Mouse (Mus musculus) small intestine, adult 2 months (tissue): Measurements from ENCODE around the gene Ilvbl. TPM values are rescaled to one million over a fixed set of nuclear protein-coding genes. Genes with fewer than 3 reads are reported as not detected.

Experiments used
- H3K27ac ChIP-seq: fragments of 200-500 bp; 2 replicates; pipeline ENCODE4 v1.5.1; 2012; ENCODE audit warnings: low read depth, low read length, control low read depth, inconsistent platforms; ENCODE audit not compliant: insufficient read depth
- H3K27me3 ChIP-seq: fragments of 200-500 bp; 2 replicates; pipeline ENCODE4 v1.6.1; 2012; ENCODE audit warnings: mild to moderate bottlenecking, moderate library complexity, low read length, inconsistent platforms; ENCODE audit not compliant: control insufficient read depth, insufficient read depth
- H3K36me3 ChIP-seq: fragments of 200-500 bp; 2 replicates; pipeline ENCODE4 v1.6.1; 2012; ENCODE audit warnings: mild to moderate bottlenecking, low read length, control low read depth, inconsistent platforms; ENCODE audit not compliant: control insufficient read depth, insufficient read depth
- H3K4me1 ChIP-seq: fragments of 200-500 bp; 2 replicates; pipeline ENCODE4 v1.6.1; 2012; ENCODE audit warnings: low read length, inconsistent platforms, mixed read lengths; ENCODE audit not compliant: control insufficient read depth, insufficient read depth, insufficient read length
- H3K4me3 ChIP-seq: fragments of 200-500 bp; 2 replicates; pipeline ENCODE4 v1.5.1; 2012; ENCODE audit warnings: low read depth, mild to moderate bottlenecking, control low read depth, inconsistent platforms, low read length, moderate library complexity
- CTCF ChIP-seq: fragments of 200-500 bp; IDR thresholded peaks from 2 replicates; pipeline ENCODE4 v1.5.1; 2012; ENCODE audit warnings: low read depth, mild to moderate bottlenecking, control low read depth, inconsistent platforms, low read length, moderate library complexity, mixed read lengths; ENCODE audit not compliant: insufficient replicate concordance, insufficient read length; ENCODE audit errors: extremely low read depth
- POLR2A ChIP-seq: fragments of 200-500 bp; IDR thresholded peaks from 2 replicates; pipeline ENCODE4 v1.6.1; 2012; ENCODE audit warnings: low read depth, mild to moderate bottlenecking, control low read depth, inconsistent platforms, low read length, moderate library complexity
- WGBS: fragments of 180-500 bp; shearing (Covaris S2); methylation state at CpG from one replicate; pipeline ENCODE4 v1.1.7; 2018; 5-methylcytosine and 5-hydroxymethylcytosine counted together
- polyA plus RNA-seq: library from polyadenylated mRNA; depleted of rRNA; stranded (reverse); fragments of >200 nt; gene quantifications from 2 replicates; pipeline ENCODE4 v1.2.3, GENCODE M21; 2012

Gene Ilvbl
- polyA plus RNA-seq, 1 experiment, result 168 TPM

DNA sequence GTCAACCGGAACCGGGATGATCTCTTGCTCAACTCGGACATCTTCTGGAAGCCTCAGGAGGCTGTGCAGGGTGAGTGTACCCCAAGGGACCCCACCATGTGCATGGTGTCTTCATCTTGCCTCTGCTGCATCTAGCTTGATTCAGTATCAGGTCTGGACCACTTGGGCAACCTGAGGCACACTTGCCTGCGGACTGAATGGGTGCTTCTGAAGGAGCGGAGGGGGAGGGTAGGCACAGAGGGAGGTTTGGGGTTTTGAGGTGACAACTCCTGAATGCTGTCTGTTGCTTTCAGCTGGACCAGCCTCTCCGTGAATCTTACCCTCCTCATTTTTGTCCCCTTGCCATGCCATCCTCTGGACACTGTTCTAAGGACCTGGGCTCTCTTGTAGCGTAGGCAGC is 7.0 kb downstream of the Ilvbl start:
- H3K4me3 ChIP-seq, result no peak overlapping the region
- TF ChIP-seq CTCF, result no peak
- no peak for TF ChIP-seq POLR2A
- H3K27ac ChIP-seq, result no peak overlapping the region
- peaks cover 6% of the 10 kb centered on the region for H3K4me1 ChIP-seq
- H3K36me3 ChIP-seq, result peaks cover 84% of the 10 kb centered on the region
- 95% methylated on average over 7 of the region's 7 CpGs for WGBS
- H3K27me3 ChIP-seq, result no peaks in the 10 kb centered on the region

DNA sequence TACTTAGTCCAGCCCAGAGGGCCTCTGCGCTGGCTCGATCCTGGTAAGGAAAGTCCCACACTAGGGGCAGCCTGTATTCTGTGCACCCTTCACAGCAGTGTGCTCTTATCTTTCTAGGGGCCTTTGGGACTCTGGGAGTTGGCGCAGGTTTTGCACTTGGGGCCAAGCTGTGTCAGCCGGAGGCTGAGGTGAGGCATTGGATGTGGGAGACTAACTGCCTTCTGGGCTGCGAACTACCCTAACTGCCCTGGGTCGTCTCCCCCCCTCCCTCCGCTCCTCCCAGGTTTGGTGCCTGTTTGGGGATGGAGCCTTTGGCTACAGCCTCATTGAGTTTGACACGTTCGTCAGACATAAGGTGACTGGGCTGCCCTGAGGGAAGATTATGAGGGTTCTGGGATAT is 9.2 kb downstream of the Ilvbl start:
- H3K4me1 ChIP-seq, result no peaks in the 10 kb centered on the region

DNA sequence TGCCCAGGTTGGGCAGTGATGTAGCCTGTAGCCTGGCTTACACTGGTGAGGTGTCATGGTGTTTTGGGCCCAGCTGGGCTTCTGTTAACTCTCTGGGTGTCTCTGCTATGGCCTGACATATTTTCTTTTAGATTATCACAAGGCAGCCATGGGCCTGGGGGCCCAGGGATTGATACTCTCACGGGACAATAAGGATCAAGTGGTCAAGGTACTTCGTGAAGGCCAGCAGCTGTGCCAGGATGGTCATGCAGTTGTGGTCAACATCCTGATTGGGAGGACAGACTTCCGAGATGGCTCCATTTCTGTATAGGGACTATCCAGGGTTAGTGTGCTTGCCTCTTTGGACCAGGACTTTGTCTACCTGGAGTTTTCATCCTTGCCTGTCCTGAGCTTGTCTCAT is 9.8 kb downstream of the Ilvbl start:
- TF ChIP-seq CTCF, result no peak
- TF ChIP-seq POLR2A, result no peak
- 81% methylated on average over 3 of the region's 3 CpGs for WGBS
- H3K4me1 ChIP-seq, result no peaks in the 10 kb centered on the region
- H3K4me3 ChIP-seq, result no peak overlapping the region
- H3K27me3 ChIP-seq, result no peaks in the 10 kb centered on the region
- no peak overlapping the region for H3K27ac ChIP-seq
- peaks cover 64% of the 10 kb centered on the region for H3K36me3 ChIP-seq

More for the DNA sequence above, 9.2 kb downstream of the Ilvbl start:
- no peak overlapping the region for H3K4me3 ChIP-seq
- TF ChIP-seq POLR2A (no peak), CTCF (no peak)
- 83% methylated on average over 9 of the region's 9 CpGs for WGBS
- H3K27me3 ChIP-seq, result no peaks in the 10 kb centered on the region
- H3K27ac ChIP-seq, result no peak overlapping the region
- peaks cover 70% of the 10 kb centered on the region for H3K36me3 ChIP-seq

DNA sequence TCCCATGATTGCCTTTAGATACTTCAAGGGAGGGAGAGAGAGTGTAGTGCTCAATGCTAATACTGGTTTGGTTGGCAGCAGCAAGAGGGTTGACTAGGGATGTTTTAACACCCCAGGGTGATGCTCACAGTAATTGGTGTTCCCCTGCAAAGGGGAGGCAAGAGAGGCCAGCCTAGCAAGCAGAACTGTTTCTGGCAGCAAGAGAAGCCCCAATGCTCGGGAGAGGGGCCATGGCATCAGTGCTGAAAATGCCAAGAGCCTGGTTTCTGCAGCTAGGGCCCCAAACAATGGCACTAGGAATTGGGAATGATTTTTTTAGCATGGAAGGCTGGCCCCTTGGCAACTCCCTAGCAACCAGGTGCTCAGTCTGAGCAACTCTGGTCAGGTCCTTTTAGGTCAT is 10.8 kb downstream of the Ilvbl start:
- Histone ChIP-seq H3K27ac (no peak overlapping the region), H3K27me3 (no peaks in the 10 kb centered on the region), H3K36me3 (peaks cover 59% of the 10 kb centered on the region), H3K4me1 (no peaks in the 10 kb centered on the region), H3K4me3 (no peak overlapping the region)
- 95% methylated on average over 1 of the region's 1 CpGs for WGBS
- no peak for TF ChIP-seq POLR2A
- TF ChIP-seq CTCF, result no peak

DNA sequence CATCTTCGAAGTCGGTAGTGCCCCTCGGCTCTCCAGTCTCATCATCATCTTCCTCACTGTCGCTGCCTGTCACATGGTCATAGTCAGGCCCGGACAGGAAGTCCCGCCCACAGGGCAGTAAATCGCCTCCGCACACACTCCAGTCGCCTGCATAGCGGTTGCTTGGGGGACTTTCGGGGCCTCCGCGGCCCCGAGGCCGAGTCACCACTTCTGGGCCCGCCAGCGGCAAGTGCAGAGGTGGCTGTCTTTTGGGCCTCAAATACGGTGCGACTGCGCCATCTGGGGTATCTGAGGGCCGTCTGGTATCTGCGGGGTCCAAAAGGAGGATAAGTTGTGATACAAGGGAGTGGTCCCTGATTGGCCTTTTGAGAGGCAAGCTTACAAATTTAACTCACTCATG is 11.5 kb downstream of the Ilvbl start:
- H3K27ac ChIP-seq, result no peak overlapping the region
- peaks cover 53% of the 10 kb centered on the region for H3K36me3 ChIP-seq
- no peak overlapping the region for H3K4me3 ChIP-seq
- H3K4me1 ChIP-seq, result no peaks in the 10 kb centered on the region
- WGBS, result 89% methylated on average over 22 of the region's 22 CpGs
- TF ChIP-seq CTCF (no peak), POLR2A (no peak)
- no peaks in the 10 kb centered on the region for H3K27me3 ChIP-seq

DNA sequence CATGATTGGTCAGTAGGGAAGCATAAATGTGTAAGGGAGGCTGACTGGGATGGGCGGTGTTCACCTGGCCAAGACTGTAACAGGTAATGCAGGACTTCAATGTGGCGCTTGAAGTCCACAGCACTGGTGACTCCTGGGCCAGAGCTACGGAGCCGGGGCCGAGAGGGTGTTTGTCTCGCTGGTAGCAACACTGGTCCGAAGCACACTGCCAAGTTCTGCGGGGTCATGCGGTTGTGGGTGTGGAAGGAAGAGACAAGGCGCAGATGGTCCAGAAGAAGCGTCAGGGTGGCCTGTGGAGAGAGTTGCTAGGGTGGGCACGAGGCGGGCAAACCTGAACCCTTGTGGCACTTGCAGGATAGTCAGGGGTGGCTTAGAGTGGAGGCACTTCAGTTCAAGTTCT is 11.9 kb downstream of the Ilvbl start:
- Histone ChIP-seq H3K36me3 (peaks cover 49% of the 10 kb centered on the region), H3K27ac (no peak overlapping the region), H3K27me3 (no peaks in the 10 kb centered on the region), H3K4me3 (no peak overlapping the region), H3K4me1 (no peaks in the 10 kb centered on the region)
- WGBS, result 95% methylated on average over 13 of the region's 13 CpGs
- TF ChIP-seq POLR2A, result no peak
- no peak for TF ChIP-seq CTCF

DNA sequence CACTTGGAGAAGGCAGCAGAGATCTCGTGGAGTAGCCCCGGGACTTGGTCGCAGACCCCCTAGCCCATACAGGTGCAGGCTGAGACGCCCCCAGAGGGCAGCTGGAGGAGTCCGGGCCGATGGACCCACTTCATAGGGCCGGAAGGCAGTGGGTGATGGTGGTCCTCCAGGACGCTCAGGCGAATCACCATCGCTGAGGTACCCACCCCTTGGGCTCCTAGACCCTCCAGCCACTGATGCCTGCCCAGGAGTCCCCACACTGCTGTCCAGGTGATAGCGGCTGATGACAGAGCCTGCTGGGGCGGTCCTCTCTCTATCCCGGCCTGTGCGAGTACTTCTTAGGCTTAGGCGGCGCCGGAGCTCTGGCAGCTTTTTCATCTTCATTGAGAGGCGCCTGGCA is 15.1 kb downstream of the Ilvbl start:
- Histone ChIP-seq H3K4me3 (no peak overlapping the region), H3K36me3 (peaks cover 21% of the 10 kb centered on the region), H3K27me3 (no peaks in the 10 kb centered on the region), H3K4me1 (peaks cover 8% of the 10 kb centered on the region; the same call in 1 of the 2 replicates), H3K27ac (no peak overlapping the region)
- TF ChIP-seq POLR2A (no peak), CTCF (no peak)
- WGBS, result 96% methylated on average over 18 of the region's 18 CpGs

DNA sequence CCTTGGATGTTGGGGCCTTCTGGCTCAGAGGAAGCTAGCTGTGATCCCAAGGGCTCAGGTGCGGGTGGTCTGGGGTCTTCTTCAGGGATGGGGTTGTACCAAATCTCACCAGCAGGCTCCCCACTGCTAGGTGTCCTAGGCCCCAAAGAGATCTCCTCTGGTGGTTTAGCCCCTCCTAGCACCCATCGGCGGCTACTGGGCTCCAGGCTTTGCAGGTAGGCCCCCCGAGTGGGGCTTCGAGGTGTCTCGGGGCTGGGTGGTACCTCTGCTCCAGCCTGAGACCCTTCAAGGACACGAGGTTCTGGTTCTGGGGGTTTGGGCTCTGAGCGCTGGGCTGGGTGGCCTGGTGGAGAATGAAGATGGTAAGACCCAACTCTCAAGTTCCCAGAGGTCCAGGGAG is 15.8 kb downstream of the Ilvbl start:
- Histone ChIP-seq H3K27me3 (no peaks in the 10 kb centered on the region), H3K4me1 (peaks cover 8% of the 10 kb centered on the region; the same call in 1 of the 2 replicates), H3K4me3 (no peak overlapping the region), H3K27ac (no peak overlapping the region), H3K36me3 (peaks cover 15% of the 10 kb centered on the region)
- WGBS, result 93% methylated on average over 8 of the region's 8 CpGs
- TF ChIP-seq POLR2A, result no peak
- TF ChIP-seq CTCF, result no peak
